Mouse (Mus musculus) limb, embryonic 12.5 days (tissue): ENCODE measurements at regions not wholly inside any gene's neighbourhood (a gene's known extent, or its start where the extent isn't known, plus 50 kb on each side); places are given as distances from the start of the nearest gene placed in this dataset.

ENCODE experiments used
- ATAC-seq: fragments of 200-750 bp; cut with Nextera tagmentation; 2 replicates; pipeline ENCODE4 v1.8.0; 2017; ENCODE audit warnings: low read depth, moderate TSS enrichment; ENCODE audit not compliant: insufficient number of reproducible peaks, insufficient read depth, low FRiP score, low TSS enrichment
- H3K27ac ChIP-seq: fragments of 300-500 bp; sonication (generic); 2 replicates; pipeline ENCODE4 v1.5.1; 2016; ENCODE audit warnings: mild to moderate bottlenecking, moderate library complexity
- H3K27me3 ChIP-seq: fragments of 300-500 bp; sonication (generic); 2 replicates; pipeline ENCODE4 v1.6.1; 2016; ENCODE audit warnings: mild to moderate bottlenecking, moderate library complexity
- H3K36me3 ChIP-seq: fragments of 300-500 bp; sonication (generic); 2 replicates; pipeline ENCODE4 v1.6.1; 2016; ENCODE audit warnings: mild to moderate bottlenecking, moderate library complexity
- H3K4me1 ChIP-seq: fragments of 300-500 bp; sonication (generic); replicated peaks from 2 replicates; pipeline ENCODE4 v1.6.1; 2016
- H3K4me2 ChIP-seq: fragments of 300-500 bp; sonication (generic); 2 replicates; pipeline ENCODE4 v1.6.1; 2016; ENCODE audit warnings: mild to moderate bottlenecking, moderate library complexity
- H3K4me3 ChIP-seq: fragments of 300-500 bp; sonication (generic); replicated peaks from 2 replicates; pipeline ENCODE4 v1.5.1; 2016; ENCODE audit warnings: mild to moderate bottlenecking
- H3K9ac ChIP-seq: fragments of 300-500 bp; sonication (generic); replicated peaks from 2 replicates; pipeline ENCODE4 v1.6.1; 2016; ENCODE audit warnings: mild to moderate bottlenecking, moderate library complexity
- H3K9me3 ChIP-seq: fragments of 300-500 bp; sonication (generic); 2 replicates; pipeline ENCODE4 v1.6.1; 2016; ENCODE audit warnings: mild to moderate bottlenecking, moderate library complexity
- WGBS: fragments of 180-500 bp; shearing (Covaris S2); methylation state at CpG from one replicate; pipeline ENCODE4 v1.1.7; 2016; 5-methylcytosine and 5-hydroxymethylcytosine counted together

- ATAC-seq, result no peak
- H3K4me1 ChIP-seq, result peaks cover 40% of the 10 kb centered on the region
- no peak overlapping the region for H3K4me2 ChIP-seq
- no peak overlapping the region for H3K4me3 ChIP-seq
- no peaks in the 10 kb centered on the region for H3K36me3 ChIP-seq
- no peaks in the 10 kb centered on the region for H3K9me3 ChIP-seq
- no peak overlapping the region for H3K9ac ChIP-seq
- no peaks in the 10 kb centered on the region for H3K27me3 ChIP-seq
- WGBS, result 70% methylated on average over 6 of the region's 6 CpGs
- no peak overlapping the region for H3K27ac ChIP-seq
Observed at GRCm38 (mm10) chr1:186505051-186505711, 200.6 kb downstream of the Tgfb2 start.

- no peaks in the 10 kb centered on the region for H3K27me3 ChIP-seq
- no peak overlapping the region for H3K4me2 ChIP-seq
- H3K4me3 ChIP-seq, result no peak overlapping the region
- H3K9me3 ChIP-seq, result no peaks in the 10 kb centered on the region
- no peaks in the 10 kb centered on the region for H3K36me3 ChIP-seq
- H3K27ac ChIP-seq, result no peak overlapping the region
- H3K9ac ChIP-seq, result no peak overlapping the region
- no peak for ATAC-seq
- 50% methylated on average over 1 of the region's 1 CpGs for WGBS
- peaks cover 18% of the 10 kb centered on the region for H3K4me1 ChIP-seq
Observed at GRCm38 (mm10) chr1:186501726-186502125, 204.1 kb downstream of the Tgfb2 start.

- H3K27me3 ChIP-seq, result no peaks in the 10 kb centered on the region
- ATAC-seq, result no peak
- H3K4me2 ChIP-seq, result no peak overlapping the region
- H3K36me3 ChIP-seq, result no peaks in the 10 kb centered on the region
- no peak overlapping the region for H3K27ac ChIP-seq
- H3K4me3 ChIP-seq, result no peak overlapping the region
- WGBS, result 63% methylated on average over 1 of the region's 1 CpGs
- no peak overlapping the region for H3K9ac ChIP-seq
- H3K4me1 ChIP-seq, result peaks cover 6% of the 10 kb centered on the region; the same call in 1 of the 2 replicates
- no peaks in the 10 kb centered on the region for H3K9me3 ChIP-seq
Observed at GRCm38 (mm10) chr1:186497872-186498271, 207.9 kb downstream of the Tgfb2 start.

- Histone ChIP-seq H3K4me3 (no peak overlapping the region), H3K4me2 (no peak overlapping the region), H3K9ac (no peak overlapping the region), H3K9me3 (no peaks in the 10 kb centered on the region), H3K4me1 (peaks cover 6% of the 10 kb centered on the region; the same call in 1 of the 2 replicates), H3K27me3 (no peaks in the 10 kb centered on the region), H3K27ac (no peak overlapping the region), H3K36me3 (no peaks in the 10 kb centered on the region)
- 79% methylated on average over 2 of the region's 2 CpGs for WGBS
- no peak for ATAC-seq
Observed at GRCm38 (mm10) chr1:186497333-186497732, 208.5 kb downstream of the Tgfb2 start.

- Histone ChIP-seq H3K4me1 (no peaks in the 10 kb centered on the region), H3K36me3 (no peaks in the 10 kb centered on the region), H3K9me3 (no peaks in the 10 kb centered on the region), H3K4me3 (no peak overlapping the region), H3K27me3 (no peaks in the 10 kb centered on the region), H3K4me2 (no peak overlapping the region), H3K27ac (no peak overlapping the region), H3K9ac (no peak overlapping the region)
- ATAC-seq, result no peak
- WGBS, result 90% methylated on average over 5 of the region's 5 CpGs
Observed at GRCm38 (mm10) chr1:186494411-186494783, 211.4 kb downstream of the Tgfb2 start.

- Histone ChIP-seq H3K9me3 (no peaks in the 10 kb centered on the region), H3K4me1 (no peaks in the 10 kb centered on the region), H3K27ac (no peak overlapping the region), H3K4me3 (no peak overlapping the region), H3K9ac (no peak overlapping the region), H3K4me2 (no peak overlapping the region), H3K36me3 (no peaks in the 10 kb centered on the region), H3K27me3 (no peaks in the 10 kb centered on the region)
- WGBS, result 79% methylated on average over 14 of the region's 14 CpGs
- ATAC-seq, result no peak
Observed at GRCm38 (mm10) chr1:186493664-186494410, 212.0 kb downstream of the Tgfb2 start.

GRCm38 (mm10) chr1:186482177-186482576 lies 223.6 kb downstream of the Tgfb2 start:
- Histone ChIP-seq H3K4me2 (no peak overlapping the region), H3K9ac (no peak overlapping the region), H3K27ac (no peak overlapping the region), H3K27me3 (no peaks in the 10 kb centered on the region), H3K36me3 (no peaks in the 10 kb centered on the region), H3K4me3 (no peak overlapping the region), H3K4me1 (peaks cover 23% of the 10 kb centered on the region), H3K9me3 (no peaks in the 10 kb centered on the region)
- 42% methylated on average over 8 of the region's 8 CpGs for WGBS
- ATAC-seq, result no peak

- H3K4me2 ChIP-seq, result no peak overlapping the region
- no peak overlapping the region for H3K27ac ChIP-seq
- no peak overlapping the region for H3K4me3 ChIP-seq
- H3K9ac ChIP-seq, result no peak overlapping the region
- no peaks in the 10 kb centered on the region for H3K9me3 ChIP-seq
- no peaks in the 10 kb centered on the region; the same call in 1 of the 2 replicates for H3K27me3 ChIP-seq
- no peak for ATAC-seq
- WGBS, result 72% methylated on average over 1 of the region's 1 CpGs
- no peaks in the 10 kb centered on the region for H3K36me3 ChIP-seq
- peaks cover 12% of the 10 kb centered on the region; the same call in 1 of the 2 replicates for H3K4me1 ChIP-seq
Observed at GRCm38 (mm10) chr1:186480019-186480418, 225.8 kb downstream of the Tgfb2 start.

GRCm38 (mm10) chr1:186478428-186479238 lies 227.2 kb downstream of the Tgfb2 start:
- H3K27ac ChIP-seq, result no peak overlapping the region
- no peaks in the 10 kb centered on the region for H3K36me3 ChIP-seq
- ATAC-seq, result no peak
- H3K9me3 ChIP-seq, result no peaks in the 10 kb centered on the region
- H3K4me3 ChIP-seq, result no peak overlapping the region
- no peaks in the 10 kb centered on the region; the same call in 1 of the 2 replicates for H3K27me3 ChIP-seq
- H3K9ac ChIP-seq, result no peak overlapping the region
- H3K4me1 ChIP-seq, result peaks cover 12% of the 10 kb centered on the region; the same call in 1 of the 2 replicates
- no peak overlapping the region for H3K4me2 ChIP-seq
- 63% methylated on average over 8 of the region's 8 CpGs for WGBS

GRCm38 (mm10) chr1:186474844-186475243 lies 230.9 kb downstream of the Tgfb2 start:
- H3K9me3 ChIP-seq, result no peaks in the 10 kb centered on the region
- no peaks in the 10 kb centered on the region; the same call in 1 of the 2 replicates for H3K27me3 ChIP-seq
- 0 out of 2 replicates have a peak, but pooled peaks cover 3% of the 10 kb centered on the region for H3K4me1 ChIP-seq
- H3K4me2 ChIP-seq, result no peak overlapping the region
- ATAC-seq, result no peak
- no peaks in the 10 kb centered on the region for H3K36me3 ChIP-seq
- 55% methylated on average over 2 of the region's 2 CpGs for WGBS
- no peak overlapping the region for H3K27ac ChIP-seq
- H3K9ac ChIP-seq, result no peak overlapping the region
- no peak overlapping the region for H3K4me3 ChIP-seq

GRCm38 (mm10) chr1:186474385-186474784 lies 231.4 kb downstream of the Tgfb2 start:
- H3K4me1 ChIP-seq, result 0 out of 2 replicates have a peak, but pooled peaks cover 6% of the 10 kb centered on the region
- no peaks in the 10 kb centered on the region for H3K9me3 ChIP-seq
- H3K27me3 ChIP-seq, result no peaks in the 10 kb centered on the region; the same call in 1 of the 2 replicates
- H3K4me2 ChIP-seq, result no peak overlapping the region
- WGBS, result 65% methylated on average over 1 of the region's 1 CpGs
- no peak overlapping the region for H3K4me3 ChIP-seq
- no peak for ATAC-seq
- no peak overlapping the region for H3K27ac ChIP-seq
- no peak overlapping the region for H3K9ac ChIP-seq
- no peaks in the 10 kb centered on the region for H3K36me3 ChIP-seq
